Mouse (Mus musculus): ENCODE results near the gene Prkn. TPM values are rescaled to one million over a fixed set of nuclear protein-coding genes. Genes with fewer than 3 reads are reported as not detected.

Prkn gene
- total and polyA plus RNA-seq, 3 experiments = 0.39 to 0.50 TPM; not detected in 1

DNA sequence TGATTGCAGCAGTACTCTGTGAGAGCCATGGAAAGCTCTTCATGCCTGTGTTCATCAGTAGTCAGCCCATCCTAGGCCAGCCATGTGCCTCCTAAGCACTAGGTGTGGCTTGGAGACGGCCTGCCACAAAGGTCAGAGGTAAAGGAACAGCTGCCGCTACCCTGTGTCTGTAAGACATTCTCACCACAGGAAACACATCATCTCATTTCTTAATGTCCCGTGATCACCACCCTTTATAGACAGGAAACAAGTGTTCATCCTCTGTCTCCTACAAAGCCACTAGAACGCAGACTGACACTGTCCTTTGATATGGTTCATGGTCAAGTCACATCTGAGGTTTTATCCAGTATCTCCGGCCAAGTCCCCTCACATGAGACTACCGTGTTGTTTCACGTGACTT, 698.6 kb downstream of the Prkn start:
- Histone ChIP-seq H3K27ac (ENCODE audit: control insufficient read depth, low read depth, low read length) (no peak overlapping the region), H3K27me3 (ENCODE audit: control insufficient read depth in 1 of 2, insufficient read depth in 2 of 2, low read length in 2 of 2) (no peaks in the 10 kb centered on the region; a peak in 1 of 4 replicates), H3K4me3 (ENCODE audit: control insufficient read depth in 1 of 2, insufficient read depth in 1 of 2, low read depth in 2 of 2, low read length in 2 of 2) (no peak overlapping the region), H3K36me3 (ENCODE audit: control insufficient read depth in 1 of 2, insufficient read depth in 2 of 2, low read length in 2 of 2) (no peaks in the 10 kb centered on the region), H3K79me2 (ENCODE audit: control insufficient read depth, insufficient read depth, low read length, poor library complexity) (no peaks in the 10 kb centered on the region), H3K4me1 (ENCODE audit: control insufficient read depth in 1 of 2, insufficient read depth in 2 of 2, low read length in 2 of 2) (no peaks in the 10 kb centered on the region), H3K9ac (ENCODE audit: control insufficient read depth, low read depth, low read length, poor library complexity, severe bottlenecking) (no peak overlapping the region), H3K9me3 (replicated peaks; ENCODE audit: insufficient read depth, low read length) (no peaks in the 10 kb centered on the region)
- TF ChIP-seq SMC3 (IDR thresholded peaks at IDR 0.05; ENCODE audit: low read depth, low read length) = no peak
- no peak for TF ChIP-seq NELFE (IDR thresholded peaks at IDR 0.05; ENCODE audit: low read depth, low read length)
- no peak for TF ChIP-seq CTCF (IDR thresholded peaks at IDR 0.05 in 2 of 3, conservative IDR thresholded peaks at IDR 0.05 in 1 of 3; ENCODE audit: control insufficient read depth in 1 of 3, insufficient read depth in 1 of 3, low read depth in 2 of 3, low read length in 3 of 3, poor library complexity in 1 of 3, severe bottlenecking in 1 of 3)
- TF ChIP-seq USF1 (IDR thresholded peaks at IDR 0.05; ENCODE audit: low read depth, low read length) = no peak
- no peak for TF ChIP-seq BHLHE40 (IDR thresholded peaks at IDR 0.05; ENCODE audit: borderline replicate concordance, low read depth, low read length)
- no peak for DNase-seq (ENCODE audit: low read depth, low spot score)

DNA sequence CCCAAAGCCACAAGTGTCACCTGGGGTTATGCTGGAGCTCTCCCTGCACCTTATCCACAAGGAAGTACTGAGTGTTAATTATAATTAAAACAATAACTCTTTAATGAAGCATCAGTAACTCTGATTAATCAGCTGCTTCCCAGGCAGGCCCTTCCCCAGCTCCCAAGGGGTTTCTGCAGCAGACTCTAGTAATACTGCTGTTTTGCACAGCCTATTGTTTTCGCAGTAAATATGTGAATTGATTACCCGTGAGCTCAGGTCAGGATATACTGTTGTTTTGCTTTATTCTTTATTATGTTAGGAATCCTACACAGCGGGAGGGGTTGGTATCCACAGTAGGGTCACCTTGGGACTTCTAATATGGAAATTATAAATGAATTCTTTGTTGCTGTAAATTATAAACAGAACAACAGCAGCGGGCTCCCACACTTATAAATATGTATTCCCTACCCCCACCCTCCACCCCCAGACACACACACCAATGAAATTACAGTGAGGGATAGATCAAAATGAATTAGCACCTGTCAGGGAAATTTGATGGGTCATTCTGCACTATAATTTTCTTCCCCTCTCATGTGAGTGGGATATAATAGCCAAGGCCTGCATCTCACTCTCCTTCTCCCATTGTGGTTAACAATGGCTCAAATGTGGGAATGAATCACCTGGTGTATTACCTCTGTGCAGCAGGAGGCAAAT, 701.9 kb downstream of the Prkn start:
- no peaks in the 10 kb centered on the region; a peak in 1 of 4 replicates for H3K27me3 ChIP-seq (ENCODE audit: control insufficient read depth in 1 of 2, insufficient read depth in 2 of 2, low read length in 2 of 2)
- no peak overlapping the region for H3K9ac ChIP-seq (ENCODE audit: control insufficient read depth, low read depth, low read length, poor library complexity, severe bottlenecking)
- no peaks in the 10 kb centered on the region for H3K9me3 ChIP-seq (replicated peaks; ENCODE audit: insufficient read depth, low read length)
- no peaks in the 10 kb centered on the region for H3K79me2 ChIP-seq (ENCODE audit: control insufficient read depth, insufficient read depth, low read length, poor library complexity)
- no peak for TF ChIP-seq TCF12 (IDR thresholded peaks at IDR 0.05; ENCODE audit: low read depth, low read length)
- no peak for TF ChIP-seq BHLHE40 (IDR thresholded peaks at IDR 0.05; ENCODE audit: borderline replicate concordance, low read depth, low read length)
- TF ChIP-seq ZC3H11A (IDR thresholded peaks at IDR 0.05; ENCODE audit: low read depth, low read length) = no peak
- TF ChIP-seq MYC (IDR thresholded peaks at IDR 0.05; ENCODE audit: low read depth, low read length) = no peak
- no peak for TF ChIP-seq MEF2A (IDR thresholded peaks at IDR 0.05; ENCODE audit: extremely low read depth, insufficient replicate concordance, low read depth, low read length, poor library complexity, severe bottlenecking)
- no peak for TF ChIP-seq UBTF (IDR thresholded peaks at IDR 0.05; ENCODE audit: borderline replicate concordance, insufficient read depth, low read depth, low read length)
- no peak for TF ChIP-seq ZKSCAN1 (IDR thresholded peaks at IDR 0.05; ENCODE audit: low read depth, low read length)
- no peak for TF ChIP-seq KAT2A (conservative IDR thresholded peaks at IDR 0.05; ENCODE audit: low read depth, low read length)
- TF ChIP-seq USF2 (IDR thresholded peaks at IDR 0.05; ENCODE audit: borderline replicate concordance in 1 of 2, insufficient read depth in 1 of 2, low read depth in 1 of 2, low read length in 2 of 2) = no peak
- TF ChIP-seq POLR2A (IDR thresholded peaks at IDR 0.05; ENCODE audit: control insufficient read depth in 1 of 2, insufficient read depth in 1 of 2, low read depth in 1 of 2, low read length in 2 of 2, poor library complexity in 1 of 2) = no peak
- H3K27ac ChIP-seq (ENCODE audit: control insufficient read depth, low read depth, low read length) = no peak overlapping the region
- H3K4me1 ChIP-seq (ENCODE audit: control insufficient read depth in 1 of 2, insufficient read depth in 2 of 2, low read length in 2 of 2) = no peaks in the 10 kb centered on the region
- H3K4me3 ChIP-seq (ENCODE audit: control insufficient read depth in 1 of 2, insufficient read depth in 1 of 2, low read depth in 2 of 2, low read length in 2 of 2) = no peak overlapping the region
- no peaks in the 10 kb centered on the region for H3K36me3 ChIP-seq (ENCODE audit: control insufficient read depth in 1 of 2, insufficient read depth in 2 of 2, low read length in 2 of 2)
- DNase-seq (ENCODE audit: low read depth, low spot score) = no peak

Measured in MEL (cell line).